Mouse (Mus musculus) v-Abl transformed pro-B cells (cell line): ENCODE data around the gene Rec114.

ENCODE experiments used
- in situ Hi-C, 2 experiments: fragments of 400-800 bp; cut with MboI; formaldehyde crosslinking; loops; one replicate each; pipeline ENCODE4 v1.15.1; 2025; ENCODE audit not compliant: unreplicated experiment in 2 of 2

Rec114 gene

GRCm38 (mm10) chr9:58743702-58744248 is at the start of gene Rec114:
Gene Rec114 (minus strand): TSS chr9:58743964.
- in situ Hi-C loops = no loop called here

GRCm38 (mm10) chr9:58789476-58789875 is 45.7 kb upstream of the Rec114 start:
- in situ Hi-C loops = no loop called here

GRCm38 (mm10) chr9:58775363-58775762 is 31.6 kb upstream of the Rec114 start:
- in situ Hi-C loops = no loop called here

GRCm38 (mm10) chr9:58774761-58775160 is 31.0 kb upstream of the Rec114 start:
- in situ Hi-C loops = no loop called here

GRCm38 (mm10) chr9:58769943-58770342 is 26.2 kb upstream of the Rec114 start:
- in situ Hi-C loops = no loop called here

GRCm38 (mm10) chr9:58766959-58767955 is 23.5 kb upstream of the Rec114 start:
- in situ Hi-C loops = no loop called here

- in situ Hi-C loops = no loop called here
Measured at GRCm38 (mm10) chr9:58764354-58764753, 20.6 kb upstream of the Rec114 start.

GRCm38 (mm10) chr9:58763114-58763513 is 19.4 kb upstream of the Rec114 start:
- in situ Hi-C loops = no loop called here

GRCm38 (mm10) chr9:58762086-58762485 is 18.3 kb upstream of the Rec114 start:
- in situ Hi-C loops = no loop called here

- in situ Hi-C loops = no loop called here
Measured at GRCm38 (mm10) chr9:58758754-58759153, 15.0 kb upstream of the Rec114 start.

- in situ Hi-C loops = no loop called here
Measured at GRCm38 (mm10) chr9:58756371-58757132, 12.8 kb upstream of the Rec114 start.

- in situ Hi-C loops = no loop called here
Measured at GRCm38 (mm10) chr9:58753606-58754005, 9.8 kb upstream of the Rec114 start.

GRCm38 (mm10) chr9:58748142-58748541 is 4.4 kb upstream of the Rec114 start:
- in situ Hi-C loops = no loop called here

- in situ Hi-C loops = no loop called here
Measured at GRCm38 (mm10) chr9:58747328-58747755, 3.6 kb upstream of the Rec114 start.

- in situ Hi-C loops = no loop called here
Measured at GRCm38 (mm10) chr9:58742692-58743091, 1.1 kb downstream of the Rec114 start.

GRCm38 (mm10) chr9:58741369-58741768 is 2.4 kb downstream of the Rec114 start:
- in situ Hi-C loops = no loop called here

- in situ Hi-C loops = no loop called here
Measured at GRCm38 (mm10) chr9:58739791-58740190, 4.0 kb downstream of the Rec114 start.

GRCm38 (mm10) chr9:58723165-58723564 is 20.6 kb downstream of the Rec114 start:
- in situ Hi-C loops = no loop called here

GRCm38 (mm10) chr9:58722151-58722550 is 21.6 kb downstream of the Rec114 start:
- in situ Hi-C loops = no loop called here

GRCm38 (mm10) chr9:58721021-58721420 is 22.7 kb downstream of the Rec114 start:
- in situ Hi-C loops = no loop called here

- in situ Hi-C loops = no loop called here
Measured at GRCm38 (mm10) chr9:58720167-58720566, 23.6 kb downstream of the Rec114 start.
